Mouse (Mus musculus) bone marrow, adult 2 months (tissue): ENCODE data around the gene Antxr1.

Experiments
- CTCF ChIP-seq: fragments of 200-500 bp; IDR thresholded peaks from 2 replicates; pipeline ENCODE4 v1.5.1; 2011; ENCODE audit warnings: low read length, control low read depth; ENCODE audit not compliant: control insufficient read depth, insufficient read depth
- POLR2A ChIP-seq: fragments of 200-500 bp; IDR thresholded peaks from 2 replicates; pipeline ENCODE4 v1.6.1; 2011; ENCODE audit warnings: low read depth, mild to moderate bottlenecking, control low read depth, low read length, borderline replicate concordance; ENCODE audit not compliant: control insufficient read depth

GRCm38 (mm10) chr6:87111493-87111892 is 224.1 kb downstream of the Antxr1 start:
- no peak for TF ChIP-seq CTCF
- no peak for TF ChIP-seq POLR2A
